Mouse (Mus musculus) stomach, postnatal 0 days (tissue): ENCODE measurements around the gene Mylk4.

Experiments
- CTCF ChIP-seq: IDR thresholded peaks from 2 replicates; pipeline ENCODE4 v1.5.1; 2016; ENCODE audit warnings: antibody characterized with exemption, low read depth, mild to moderate bottlenecking, moderate library complexity
- EP300 ChIP-seq: optimal IDR thresholded peaks from 2 replicates; pipeline ENCODE3; 2016; ENCODE audit warnings: antibody characterized with exemption

DNA sequence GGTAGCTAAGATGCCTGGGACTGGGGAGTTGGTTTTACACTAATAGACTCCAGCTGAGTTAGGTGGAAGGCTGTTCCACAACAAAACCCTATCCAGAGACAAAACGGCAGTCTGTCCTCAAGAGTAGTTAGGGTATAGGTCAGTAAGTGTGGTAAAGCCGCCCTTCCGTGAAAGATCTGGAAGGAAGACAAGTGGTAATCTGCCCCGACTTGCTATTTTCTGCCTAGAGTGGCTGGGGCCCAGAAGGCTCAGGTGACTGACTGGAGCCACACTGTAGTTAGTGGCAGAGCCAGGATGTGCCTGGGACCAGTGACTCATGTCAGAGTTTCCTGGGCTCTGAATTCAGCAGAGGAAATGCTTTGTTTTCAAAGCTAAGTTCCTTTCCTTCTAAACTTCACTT lies 123.5 kb downstream of the Mylk4 start:
- TF ChIP-seq CTCF (no peak), EP300 (no peak)
